Mouse (Mus musculus): ENCODE results near the gene Abhd5. TPM values are rescaled to one million over a fixed set of nuclear protein-coding genes. Genes with fewer than 3 reads are reported as not detected.

Gene Abhd5
- polyA plus RNA-seq, 1 experiment from 2014 or later, result 23.4 TPM

DNA sequence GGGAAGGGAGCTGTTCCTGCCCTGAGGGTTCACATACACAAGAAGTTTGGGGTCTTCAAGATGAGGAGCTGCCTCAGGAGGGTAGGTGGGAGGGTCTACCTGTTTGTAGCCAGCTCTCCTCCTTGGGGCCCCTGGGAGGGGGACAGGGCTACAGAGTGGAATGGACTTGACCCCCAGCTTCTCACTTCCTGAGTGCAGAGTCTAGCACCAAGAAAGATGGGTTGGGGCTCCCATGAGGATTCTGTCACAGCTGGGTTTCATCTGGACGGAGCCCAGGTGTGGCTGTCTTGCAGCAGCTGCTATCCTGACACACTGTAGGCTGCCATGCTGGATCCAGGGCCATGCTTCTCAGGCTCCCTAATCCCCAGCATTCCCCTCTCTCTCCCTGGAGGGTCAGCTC lies 78.3 kb downstream of the Abhd5 start:
- 94% methylated on average over 1 of the region's 1 CpGs for WGBS
- Histone ChIP-seq H3K4me3 (ENCODE audit: low read depth, low read length) (no peak overlapping the region), H3K4me2 (ENCODE audit: low read depth, low read length) (no peak overlapping the region), H3K27me3 (ENCODE audit: control insufficient read depth, insufficient read depth, low read length) (no peaks in the 10 kb centered on the region), H3K9me3 (ENCODE audit: control insufficient read depth, low read length) (no peaks in the 10 kb centered on the region), H3K36me3 (ENCODE audit: control insufficient read depth, insufficient read depth, low read length) (no peaks in the 10 kb centered on the region), H3K27ac (ENCODE audit: low read depth, low read length) (no peak overlapping the region), H3K4me1 (ENCODE audit: control insufficient read depth, insufficient read depth, low read length) (no peaks in the 10 kb centered on the region), H3K9ac (replicated peaks; ENCODE audit: low read depth, low read length) (no peak overlapping the region)
- ATAC-seq (ENCODE audit: low read depth), result no peak

Other genes with a start within 250 kb of the Abhd5 start
- 43.0 and 55.6 TPM in 2 replicates for gene Snrk, start 234.3 kb upstream of the Abhd5 start, polyA plus RNA-seq (2014; fragmentation: Nextera tagmentation; extraction: Ambion mirVana)
- gene Ano10, start 57.2 kb upstream of the Abhd5 start, polyA plus RNA-seq (2014; fragmentation: Nextera tagmentation; extraction: Ambion mirVana), result 48.1 and 53.1 TPM in 2 replicates

Measured in neural tube, embryonic 14.5 days (tissue).